Mouse (Mus musculus) cerebellum, adult 2 months (tissue): ENCODE measurements around the gene Dnajc28. TPM values are rescaled to one million over a fixed set of nuclear protein-coding genes. Genes with fewer than 3 reads are reported as not detected.
A peak's percentile ranks its signal among the peaks of the same experiment; 100 is the strongest.
"Not testable (repeated sequence)": the region's sequence is repeated elsewhere in the genome, so short reads cannot be mapped to it uniquely, and the experiment has no call there.

ENCODE experiments used
- DNase-seq, 2 experiments: peaks; one replicate each; pipeline ENCODE4 v3.0.0; 2021
- H3K27ac ChIP-seq: fragments of 200-500 bp; 2 replicates; pipeline ENCODE4 v1.5.1; 2012; ENCODE audit warnings: low read length, control low read depth, inconsistent platforms; ENCODE audit not compliant: insufficient read depth
- H3K27me3 ChIP-seq: fragments of 200-500 bp; 2 replicates; pipeline ENCODE4 v1.6.1; 2012; ENCODE audit warnings: inconsistent platforms, mild to moderate bottlenecking, low read length, moderate library complexity; ENCODE audit not compliant: control insufficient read depth, insufficient read depth
- H3K4me1 ChIP-seq: fragments of 200-500 bp; 2 replicates; pipeline ENCODE4 v1.6.1; 2011; ENCODE audit warnings: low read length; ENCODE audit not compliant: control insufficient read depth, insufficient read depth
- H3K4me3 ChIP-seq: fragments of 200-500 bp; replicated peaks from 2 replicates; pipeline ENCODE3; 2011; ENCODE audit warnings: mild to moderate bottlenecking, low read depth, low read length, control low read depth; ENCODE audit not compliant: insufficient read depth
- CTCF ChIP-seq: fragments of 200-500 bp; IDR thresholded peaks from 2 replicates; pipeline ENCODE4 v1.5.1; 2011; ENCODE audit warnings: low read depth, mild to moderate bottlenecking, control low read depth, low read length, moderate library complexity, borderline replicate concordance; ENCODE audit not compliant: insufficient read depth
- POLR2A ChIP-seq: fragments of 200-500 bp; IDR thresholded peaks from 2 replicates; pipeline ENCODE4 v1.6.1; 2011; ENCODE audit warnings: low read length, control low read depth, borderline replicate concordance; ENCODE audit not compliant: insufficient read depth
- WGBS: fragments of 180-500 bp; shearing (Covaris S2); methylation state at CpG from one replicate; pipeline ENCODE4 v1.1.7; 2018; 5-methylcytosine and 5-hydroxymethylcytosine counted together
- polyA plus RNA-seq: library from polyadenylated mRNA; depleted of rRNA; stranded (reverse); fragments of >200 nt; gene quantifications from 2 replicates; pipeline ENCODE4 v1.2.3, GENCODE M21; 2012

The Dnajc28 gene
- polyA plus RNA-seq, 1 experiment, result 7.6 TPM

DNA sequence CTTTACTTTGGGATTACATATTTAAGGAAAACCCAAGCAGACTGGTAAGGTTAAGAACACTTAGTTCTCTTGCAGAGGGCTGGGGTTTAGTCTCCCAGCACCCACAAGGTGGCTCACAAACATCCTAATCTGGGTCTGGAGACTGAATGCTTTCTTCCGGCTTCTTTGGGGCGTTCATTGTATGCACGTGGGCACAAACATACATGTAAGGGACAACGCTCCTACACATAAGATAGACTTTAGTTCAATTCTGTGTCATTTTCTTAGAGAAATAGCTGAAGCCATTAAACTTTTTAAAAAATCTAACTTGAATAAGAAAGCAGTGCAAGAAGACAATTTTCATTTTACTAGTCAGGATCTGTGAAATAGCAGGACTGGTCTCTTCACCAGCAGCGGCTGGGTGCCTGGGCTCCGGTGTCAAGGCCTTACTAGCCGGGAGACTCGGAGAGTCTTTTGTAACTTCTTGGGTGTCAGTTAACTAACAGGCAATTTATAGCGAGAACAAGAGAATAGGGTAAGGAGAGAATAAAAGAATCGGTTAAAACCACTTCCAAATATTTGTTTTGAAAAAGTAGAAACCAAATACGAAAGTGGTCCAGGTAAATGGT, 27.3 kb upstream of the Dnajc28 start:
- H3K27ac ChIP-seq, result no peak overlapping the region
- no peaks in the 10 kb centered on the region for H3K27me3 ChIP-seq
- DNase-seq, result peak in 1 of 2 experiments; percentile 24
- 3% methylated on average over 11 of the region's 11 CpGs for WGBS
- peak overlapping the region; percentile 71 for H3K4me3 ChIP-seq
- TF ChIP-seq CTCF (no peak), POLR2A (no peak)
- no peaks in the 10 kb centered on the region for H3K4me1 ChIP-seq

DNA sequence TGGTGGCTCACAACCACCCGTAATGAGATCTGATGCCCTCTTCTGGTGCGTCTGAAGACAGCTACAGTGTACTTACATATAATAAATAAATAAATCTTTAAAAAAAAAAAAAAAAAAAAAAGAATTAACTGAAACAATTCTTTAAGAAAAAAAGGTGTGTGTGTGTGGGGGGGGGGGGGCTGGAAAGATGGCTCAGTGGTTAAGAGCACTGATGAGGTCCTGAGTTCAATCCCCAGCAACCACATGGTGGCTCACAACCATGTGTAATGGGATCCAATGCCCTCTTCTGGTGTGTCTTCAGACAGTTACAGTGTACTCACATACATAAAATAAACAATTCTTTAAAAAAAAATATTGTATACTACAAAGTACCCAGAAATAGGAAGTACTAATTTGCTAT, 26.6 kb upstream of the Dnajc28 start:
- H3K27me3 ChIP-seq, H3K4me3 ChIP-seq, DNase-seq, H3K4me1 ChIP-seq, H3K27ac ChIP-seq: not testable (repeated sequence)
- 43% methylated on average over 1 of the region's 2 CpGs for WGBS

- WGBS, result 86% methylated on average over 2 of the region's 2 CpGs
- Histone ChIP-seq H3K4me3 (no peak overlapping the region), H3K27me3 (no peaks in the 10 kb centered on the region), H3K4me1 (no peaks in the 10 kb centered on the region), H3K27ac (no peak overlapping the region)
- no peak for TF ChIP-seq POLR2A
- TF ChIP-seq CTCF, result no peak
- DNase-seq, result no peak
Observed at GRCm38 (mm10) chr16:91644901-91645300, 26.1 kb upstream of the Dnajc28 start.

DNA sequence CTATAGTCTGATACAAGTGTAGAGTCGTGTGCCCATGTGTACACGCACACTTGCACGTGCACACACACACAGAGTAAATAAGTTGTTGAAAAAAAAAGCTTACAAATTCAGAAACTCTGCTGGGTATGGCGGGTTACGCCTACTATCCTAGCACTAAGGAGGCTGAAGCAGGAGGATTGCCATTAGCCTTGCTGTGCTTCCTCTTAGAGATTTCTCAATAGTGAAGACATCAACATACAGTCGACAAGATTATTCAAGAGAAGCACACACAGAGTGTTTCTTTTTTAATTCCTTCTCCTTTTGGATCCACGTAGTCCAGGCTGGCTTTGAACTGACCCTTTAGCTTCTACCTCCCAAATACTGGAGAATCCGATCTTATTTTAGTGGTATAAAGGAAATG, 21.3 kb upstream of the Dnajc28 start:
- Histone ChIP-seq H3K4me1 (no peaks in the 10 kb centered on the region), H3K27me3 (no peaks in the 10 kb centered on the region), H3K4me3 (no peak overlapping the region), H3K27ac (no peak overlapping the region)
- DNase-seq, result no peak
- 95% methylated on average over 8 of the region's 8 CpGs for WGBS
- TF ChIP-seq CTCF, result no peak
- TF ChIP-seq POLR2A, result no peak

DNA sequence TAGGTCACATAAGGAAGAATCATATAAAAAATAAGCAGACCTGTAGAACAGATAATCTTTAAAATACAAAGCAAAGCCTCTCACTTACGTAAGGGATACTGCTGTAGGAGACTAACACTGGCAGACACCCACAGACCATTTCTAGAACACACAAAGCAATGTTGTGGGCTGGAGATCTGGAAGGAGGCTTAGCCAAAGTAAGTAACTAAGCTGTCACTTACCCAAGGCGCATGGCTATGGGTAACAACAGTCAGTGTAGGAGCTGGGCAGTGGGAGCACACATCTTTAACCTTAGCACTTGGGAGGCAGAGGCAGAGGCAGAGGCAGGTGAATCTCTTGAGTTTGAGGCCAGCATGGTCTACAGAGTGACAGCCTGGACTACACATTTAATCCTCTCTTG, 20.8 kb upstream of the Dnajc28 start:
- 96% methylated on average over 2 of the region's 2 CpGs for WGBS
- TF ChIP-seq CTCF, result no peak
- no peak overlapping the region for H3K4me3 ChIP-seq
- H3K27me3 ChIP-seq, result no peaks in the 10 kb centered on the region
- no peak overlapping the region for H3K27ac ChIP-seq
- H3K4me1 ChIP-seq, result no peaks in the 10 kb centered on the region
- no peak for DNase-seq

DNA sequence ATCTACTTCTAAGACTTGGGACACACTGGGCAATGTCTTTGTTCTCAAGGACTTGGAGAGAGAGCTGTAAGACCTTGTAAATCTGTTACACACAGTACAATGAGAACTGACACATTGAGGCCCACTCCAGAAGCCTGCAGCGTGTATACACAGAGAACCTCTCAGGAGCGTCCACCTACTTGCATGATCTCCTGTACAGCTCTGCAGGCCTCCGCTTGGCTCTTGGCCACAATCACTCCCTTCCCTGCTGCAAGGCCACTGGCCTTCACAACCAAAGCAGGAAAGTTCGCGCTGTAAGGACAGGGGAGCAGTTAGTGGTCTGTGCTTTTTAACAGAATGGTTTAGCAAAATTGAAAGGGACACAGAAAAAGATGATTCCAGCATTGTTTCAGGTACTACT, 20.3 kb upstream of the Dnajc28 start:
- Histone ChIP-seq H3K27ac (no peak overlapping the region), H3K4me3 (no peak overlapping the region), H3K27me3 (no peaks in the 10 kb centered on the region), H3K4me1 (no peaks in the 10 kb centered on the region)
- no peak for TF ChIP-seq POLR2A
- TF ChIP-seq CTCF, result no peak
- no peak for DNase-seq
- 78% methylated on average over 5 of the region's 5 CpGs for WGBS

DNA sequence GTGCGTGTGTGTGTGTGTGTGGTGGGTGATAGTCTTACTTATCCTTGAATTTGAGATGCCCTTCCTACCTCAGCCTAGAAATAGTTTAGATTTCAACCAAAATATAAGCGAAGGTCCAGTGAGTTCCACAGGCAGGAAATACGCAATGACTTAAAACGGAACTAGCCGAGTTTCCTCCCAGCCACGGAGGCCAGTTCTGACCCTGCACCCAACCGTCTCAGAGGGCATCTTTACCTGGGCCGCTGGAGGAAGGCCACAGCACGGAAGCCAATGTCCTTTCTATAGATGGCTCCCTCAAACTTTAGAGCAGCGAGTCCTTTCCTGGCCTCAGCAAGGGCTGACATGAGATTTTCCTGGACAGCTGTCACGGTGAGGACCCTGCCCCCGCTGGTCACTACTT, 14.8 kb upstream of the Dnajc28 start:
- TF ChIP-seq CTCF, result no peak
- TF ChIP-seq POLR2A, result no peak
- no peak for DNase-seq
- 90% methylated on average over 12 of the region's 12 CpGs for WGBS
- Histone ChIP-seq H3K4me1 (no peaks in the 10 kb centered on the region), H3K27me3 (no peaks in the 10 kb centered on the region), H3K27ac (no peak overlapping the region), H3K4me3 (no peak overlapping the region)

GRCm38 (mm10) chr16:91632940-91633339, 14.1 kb upstream of the Dnajc28 start:
- no peak overlapping the region for H3K4me3 ChIP-seq
- 90% methylated on average over 7 of the region's 7 CpGs for WGBS
- no peak overlapping the region for H3K27ac ChIP-seq
- no peaks in the 10 kb centered on the region for H3K4me1 ChIP-seq
- no peaks in the 10 kb centered on the region for H3K27me3 ChIP-seq
- TF ChIP-seq POLR2A, result no peak
- TF ChIP-seq CTCF, result no peak
- DNase-seq, result no peak

DNA sequence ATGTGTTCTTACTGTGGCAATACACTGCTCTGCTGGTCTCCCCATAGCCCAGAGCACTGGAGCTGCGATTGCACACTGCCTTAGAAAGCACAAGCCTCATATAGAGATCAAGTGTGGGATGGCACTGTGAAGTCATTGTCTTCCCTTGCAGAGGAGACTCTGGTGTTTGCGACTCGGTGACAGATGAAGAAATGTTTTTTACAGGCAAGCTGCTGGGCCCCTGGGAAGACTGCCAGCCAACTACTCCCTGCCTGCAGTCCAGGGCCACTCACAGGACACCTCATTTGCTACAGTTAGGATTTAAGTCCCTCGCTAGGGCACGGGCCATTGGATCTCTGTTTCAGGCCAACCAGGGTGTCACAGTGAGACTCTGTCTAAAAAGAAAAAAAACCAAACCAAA, 13.6 kb upstream of the Dnajc28 start:
- Histone ChIP-seq H3K27ac (no peak overlapping the region), H3K4me1 (no peaks in the 10 kb centered on the region), H3K4me3 (no peak overlapping the region), H3K27me3 (no peaks in the 10 kb centered on the region)
- TF ChIP-seq POLR2A (no peak), CTCF (no peak)
- DNase-seq, result peak in 1 of 2 experiments; percentile 51
- WGBS, result 21% methylated on average over 5 of the region's 5 CpGs
